Mouse (Mus musculus) megakaryocyte progenitor cell, adult 5-6 weeks (primary cell): ENCODE measurements at regions not wholly inside any gene's neighbourhood (a gene's known extent, or its start where the extent isn't known, plus 50 kb on each side); places are given as distances from the start of the nearest gene placed in this dataset.

ENCODE experiments used
- ATAC-seq: replicated peaks from 2 replicates; pipeline ENCODE4 v1.8.0; 2016; ENCODE audit warnings: mild to moderate bottlenecking, moderate TSS enrichment, inconsistent platforms; ENCODE audit not compliant: poor library complexity

GRCm38 (mm10) chr12:35248476-35248875 is 201.5 kb downstream of the Snx13 start:
- ATAC-seq = no peak

GRCm38 (mm10) chr12:35246226-35247014 is 199.4 kb downstream of the Snx13 start:
- ATAC-seq = no peak

GRCm38 (mm10) chr12:35232322-35232673 is 185.3 kb downstream of the Snx13 start:
- no peak for ATAC-seq

- no peak for ATAC-seq
Measured at GRCm38 (mm10) chr12:35231414-35232321, 184.7 kb downstream of the Snx13 start.

DNA sequence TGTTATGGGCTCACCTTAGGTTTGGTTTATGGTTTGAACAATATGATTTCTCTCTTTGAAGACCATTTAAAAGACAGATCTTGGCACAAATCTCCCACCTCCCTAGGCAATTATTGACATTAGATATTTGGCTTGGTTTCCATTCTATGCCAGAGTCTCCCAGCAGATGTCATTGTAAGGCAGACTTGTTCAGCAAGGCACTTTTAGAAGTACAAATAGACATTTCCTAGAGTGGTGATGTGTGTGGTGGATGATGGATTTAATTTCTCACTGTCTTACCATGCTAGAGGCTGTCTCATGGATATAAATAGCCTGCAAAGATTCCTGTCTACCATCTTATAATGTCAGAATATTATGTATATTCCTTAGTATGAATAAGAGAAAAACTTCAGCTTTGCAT is 173.4 kb downstream of the Snx13 start:
- ATAC-seq = no peak

DNA sequence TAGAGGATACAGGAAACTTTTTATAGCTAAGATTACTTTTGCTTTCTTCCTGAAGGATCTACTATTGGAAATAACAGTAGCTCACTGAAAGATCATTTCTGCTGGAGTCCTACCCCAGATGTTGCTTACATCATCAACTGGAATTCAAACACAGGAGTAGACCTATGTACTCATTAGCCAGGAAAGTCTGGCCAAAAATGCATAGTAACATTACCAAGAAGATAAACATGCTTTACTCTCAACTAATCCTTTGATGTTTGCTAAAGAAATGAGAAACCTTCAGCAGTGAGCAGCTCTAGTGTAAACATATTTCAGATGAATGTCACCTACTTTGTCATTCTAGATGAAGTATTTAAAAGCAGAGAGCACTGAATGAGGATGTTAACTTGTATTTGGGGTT is 173.0 kb downstream of the Snx13 start:
- ATAC-seq = no peak

- no peak for ATAC-seq
Measured at GRCm38 (mm10) chr12:35216725-35217124, 169.7 kb downstream of the Snx13 start.

- no peak for ATAC-seq
Measured at GRCm38 (mm10) chr12:35209399-35209798, 162.4 kb downstream of the Snx13 start.

GRCm38 (mm10) chr12:35207605-35208004 is 160.6 kb downstream of the Snx13 start:
- ATAC-seq = no peak

GRCm38 (mm10) chr12:35203398-35203797 is 156.4 kb downstream of the Snx13 start:
- peak; percentile 39; the same call in 1 of the 2 replicates for ATAC-seq

DNA sequence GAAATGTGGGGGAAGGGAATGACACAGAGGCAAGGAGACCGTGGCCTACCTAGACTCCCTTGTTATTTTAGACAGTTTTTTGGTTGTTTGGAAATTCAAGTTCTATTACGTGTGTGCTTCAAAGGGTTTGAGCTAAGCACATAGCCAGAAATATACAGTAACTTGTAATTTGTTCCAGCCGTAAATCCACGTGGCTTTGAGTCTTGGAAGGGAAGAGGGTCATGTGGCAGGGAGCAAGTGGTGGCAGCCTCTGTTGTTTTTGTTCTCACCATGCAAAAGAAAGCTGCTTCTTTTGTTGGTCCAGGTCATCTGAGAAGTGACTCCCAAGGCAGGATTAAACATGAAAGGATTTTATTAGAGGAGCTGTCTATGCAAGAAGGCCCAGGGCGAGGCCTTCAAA is 153.1 kb downstream of the Snx13 start:
- no peak for ATAC-seq
